ENCODE assay signal across 8 mouse cellular contexts in the genomic region with DNA sequence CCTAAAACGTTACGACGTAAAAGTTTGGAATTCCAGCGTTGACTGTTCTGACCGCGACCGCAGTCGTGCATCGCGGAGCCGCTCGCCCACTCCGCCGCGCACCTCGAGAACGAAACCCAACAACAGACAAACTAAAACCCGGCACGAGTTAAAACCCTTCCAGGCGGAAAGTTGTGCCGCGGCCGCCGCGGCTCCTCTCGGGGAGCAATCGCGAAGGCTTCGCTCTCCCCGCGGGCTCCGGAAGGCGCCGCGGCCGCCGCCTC.
DNase-seq lines count a peak whose midpoint lies in the region; ATAC-seq and TF ChIP-seq lines count a peak whose summit lies in the region.

No protein-coding gene starts in this region.

- no peaks in the 10 kb centered on the region for H3K27me3 ChIP-seq in erythroblast, embryonic 14.5 days (ENCODE audit: control insufficient read depth)
- no peaks in the 10 kb centered on the region for H3K27me3 ChIP-seq in intestine, postnatal 0 days (replicated peaks; ENCODE audit: control insufficient read depth, insufficient read depth, low read length)
- no peaks in the 10 kb centered on the region for H3K27me3 ChIP-seq in stomach, embryonic 15.5 days (replicated peaks)

- H3K4me1 ChIP-seq in erythroblast, embryonic 14.5 days (ENCODE audit: control insufficient read depth) = peaks cover 40% of the 10 kb centered on the region
- H3K4me1 ChIP-seq in intestine, postnatal 0 days (replicated peaks; ENCODE audit: control insufficient read depth, insufficient read depth, low read length) = no peaks in the 10 kb centered on the region
- H3K4me1 ChIP-seq in stomach, embryonic 15.5 days = peaks cover 14% of the 10 kb centered on the region; the same call in 1 of the 2 replicates

- peak; percentile 7; the same call in 1 of the 2 replicates for ATAC-seq in intestine, postnatal 0 days
- ATAC-seq in stomach, embryonic 15.5 days (ENCODE audit: insufficient read depth, low FRiP score, low read depth) = no peak

- H3K27ac ChIP-seq in intestine, postnatal 0 days (ENCODE audit: low read depth, low read length) = peak overlapping the region; percentile 100
- peak overlapping the region; percentile 99 for H3K27ac ChIP-seq in stomach, embryonic 15.5 days

- TF ChIP-seq CTCF in intestine, postnatal 0 days (IDR thresholded peaks at IDR 0.05; ENCODE audit: low read depth) = no peak

- H3K36me3 ChIP-seq in erythroblast, embryonic 14.5 days (ENCODE audit: control insufficient read depth) = peaks cover 35% of the 10 kb centered on the region
- peaks cover 4% of the 10 kb centered on the region; the same call in 1 of the 2 replicates for H3K36me3 ChIP-seq in intestine, postnatal 0 days (ENCODE audit: control insufficient read depth, insufficient read depth)
- H3K36me3 ChIP-seq in stomach, embryonic 15.5 days = peaks cover 7% of the 10 kb centered on the region; the same call in 1 of the 2 replicates

- H3K9ac ChIP-seq in intestine, postnatal 0 days (ENCODE audit: low read depth, low read length) = peak overlapping the region; percentile 97
- H3K9ac ChIP-seq in stomach, embryonic 15.5 days = peak overlapping the region; percentile 95

- intact Hi-C loops in left cerebral cortex, postnatal 4 days (cut with DNase I) = loop anchor here (5.0 to 10.0 kb wide), 3 partner anchors 70 to 178 kb away; no protein-coding TSS in a partner anchor
- intact Hi-C loops in left cerebral cortex, postnatal 25 days (cut with DNase I) = loop anchor here (2.0 to 10.0 kb wide), 5 partner anchors 24 to 433 kb away; no protein-coding TSS in a partner anchor

- H3K9me3 ChIP-seq in erythroblast, embryonic 14.5 days (ENCODE audit: control insufficient read depth, low read length) = no peaks in the 10 kb centered on the region
- no peaks in the 10 kb centered on the region for H3K9me3 ChIP-seq in intestine, postnatal 0 days (ENCODE audit: control insufficient read depth)
- no peaks in the 10 kb centered on the region for H3K9me3 ChIP-seq in stomach, embryonic 15.5 days

- peak; percentile 38 for DNase-seq in left cerebral cortex, postnatal 4 days
- DNase-seq in left cerebral cortex, adult 11 months (ENCODE audit: low spot score) = no peak
- peak; percentile 81 for DNase-seq in MN1 (ENCODE audit: low spot score)
- DNase-seq in lung, postnatal 10 days = peak; percentile 58
- DNase-seq in left cerebral cortex, postnatal 25 days (ENCODE audit: low spot score in 2 of 2) = no peak

- H3K4me3 ChIP-seq in erythroblast, embryonic 14.5 days (replicated peaks) = peak overlapping the region; percentile 87
- peak overlapping the region; percentile 94 for H3K4me3 ChIP-seq in intestine, postnatal 0 days (ENCODE audit: low read depth, low read length)
- peak overlapping the region; percentile 80 for H3K4me3 ChIP-seq in stomach, embryonic 15.5 days (replicated peaks)

- WGBS in intestine, postnatal 0 days = under 1% methylated on average over 36 of the region's 37 CpGs
- under 1% methylated on average over 37 of the region's 37 CpGs for WGBS in stomach, embryonic 15.5 days

- H3K4me2 ChIP-seq in intestine, postnatal 0 days (replicated peaks; ENCODE audit: low read depth) = peak overlapping the region; percentile 79
- peak overlapping the region; percentile 54 for H3K4me2 ChIP-seq in stomach, embryonic 15.5 days

Comparison
In these comparisons a context has a peak if more than half of its experiments do, and no peak if none do; other contexts are left out.
1. DNase-seq: peak in left cerebral cortex, postnatal 4 days (single experiment), MN1 (single experiment) and lung, postnatal 10 days (single experiment); none in left cerebral cortex, adult 11 months (single experiment) and left cerebral cortex, postnatal 25 days (0 of 2).
2. Peak in every context shown above with its lines, with median percentiles within 50 percentile points of each other: H3K4me3 ChIP-seq.